Mouse (Mus musculus) forebrain, embryonic 16.5 days (tissue): ENCODE data around the gene Efnb3. TPM values are rescaled to one million over a fixed set of nuclear protein-coding genes. Genes with fewer than 3 reads are reported as not detected.

ENCODE experiments used
- ATAC-seq: fragments of 200-750 bp; cut with Nextera tagmentation; 2 replicates; pipeline ENCODE4 v1.8.0; 2017; ENCODE audit warnings: mild to moderate bottlenecking, moderate library complexity
- H3K27ac ChIP-seq: fragments of 300-500 bp; sonication (generic); 2 replicates; pipeline ENCODE4 v1.5.1; 2014; ENCODE audit warnings: low read length, control low read depth
- H3K27me3 ChIP-seq: fragments of 300-500 bp; sonication (generic); replicated peaks from 2 replicates; pipeline ENCODE4 v1.6.1; 2014; ENCODE audit warnings: low read length; ENCODE audit not compliant: control insufficient read depth, insufficient read depth
- H3K36me3 ChIP-seq: fragments of 300-500 bp; sonication (generic); 2 replicates; pipeline ENCODE4 v1.6.1; 2014; ENCODE audit not compliant: control insufficient read depth, insufficient read depth
- H3K4me1 ChIP-seq: fragments of 300-500 bp; sonication (generic); replicated peaks from 2 replicates; pipeline ENCODE4 v1.6.1; 2014; ENCODE audit warnings: low read length; ENCODE audit not compliant: control insufficient read depth, insufficient read depth
- H3K4me2 ChIP-seq: fragments of 300-500 bp; sonication (generic); 2 replicates; pipeline ENCODE4 v1.6.1; 2014; ENCODE audit warnings: mild to moderate bottlenecking, low read length, control low read depth
- H3K4me3 ChIP-seq: fragments of 300-500 bp; sonication (generic); replicated peaks from 2 replicates; pipeline ENCODE4 v1.5.1; 2014; ENCODE audit warnings: mild to moderate bottlenecking, low read length, control low read depth
- H3K9ac ChIP-seq: fragments of 300-500 bp; sonication (generic); replicated peaks from 2 replicates; pipeline ENCODE4 v1.6.1; 2014; ENCODE audit warnings: low read depth, low read length, control low read depth
- H3K9me3 ChIP-seq: fragments of 300-500 bp; sonication (generic); 2 replicates; pipeline ENCODE4 v1.6.1; 2016; ENCODE audit warnings: low read length; ENCODE audit not compliant: control insufficient read depth
- WGBS: fragments of 180-500 bp; shearing (Covaris S2); extraction: QIAGEN DNeasy Blood & Tissue Kit; methylation state at CpG from one replicate; pipeline ENCODE4 v1.1.7; 2014; 5-methylcytosine and 5-hydroxymethylcytosine counted together
- polyA plus RNA-seq: library from polyadenylated mRNA; unstranded; fragments of >200 nt; fragmentation: Nextera tagmentation; extraction: Ambion mirVana; gene quantifications from 2 replicates; pipeline ENCODE4 v1.2.1, GENCODE M21; 2015

Efnb3 gene
- polyA plus RNA-seq, 1 experiment from 2014 or later: 123 TPM

DNA sequence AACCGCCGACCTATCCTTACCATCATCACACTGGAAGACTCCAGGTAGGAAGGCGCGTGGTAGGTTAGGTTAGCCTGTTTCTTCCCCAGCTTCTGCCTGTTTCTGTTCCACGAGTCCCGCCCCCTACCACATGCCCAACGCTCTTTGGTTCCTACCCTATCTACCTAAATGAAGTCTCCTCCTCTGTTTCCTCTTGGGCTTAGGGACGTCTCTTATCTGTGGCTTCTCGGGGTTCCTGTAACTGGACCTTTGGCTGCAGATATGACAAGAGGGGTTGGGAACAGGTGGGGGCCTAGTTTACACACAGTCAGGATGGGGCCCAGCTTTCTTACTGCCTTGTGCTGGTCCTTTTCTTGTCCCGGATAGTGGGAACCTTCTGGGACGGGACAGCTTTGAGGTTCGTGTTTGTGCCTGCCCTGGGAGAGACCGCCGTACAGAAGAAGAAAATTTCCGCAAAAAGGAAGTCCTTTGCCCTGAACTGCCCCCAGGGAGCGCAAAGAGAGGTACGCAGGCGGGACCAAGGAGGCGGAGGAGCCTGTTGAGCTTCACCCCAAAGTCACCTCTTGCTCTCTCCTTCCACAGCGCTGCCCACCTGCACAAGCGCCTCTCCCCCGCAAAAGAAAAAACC lies 29.3 kb upstream of the Efnb3 start:
- Histone ChIP-seq H3K4me3 (no peak overlapping the region), H3K9ac (no peak overlapping the region), H3K4me1 (peaks cover 6% of the 10 kb centered on the region), H3K27ac (no peak overlapping the region), H3K9me3 (no peaks in the 10 kb centered on the region), H3K4me2 (no peak overlapping the region), H3K36me3 (peaks cover 18% of the 10 kb centered on the region), H3K27me3 (no peaks in the 10 kb centered on the region)
- ATAC-seq: no peak
- WGBS: 92% methylated on average over 22 of the region's 22 CpGs

DNA sequence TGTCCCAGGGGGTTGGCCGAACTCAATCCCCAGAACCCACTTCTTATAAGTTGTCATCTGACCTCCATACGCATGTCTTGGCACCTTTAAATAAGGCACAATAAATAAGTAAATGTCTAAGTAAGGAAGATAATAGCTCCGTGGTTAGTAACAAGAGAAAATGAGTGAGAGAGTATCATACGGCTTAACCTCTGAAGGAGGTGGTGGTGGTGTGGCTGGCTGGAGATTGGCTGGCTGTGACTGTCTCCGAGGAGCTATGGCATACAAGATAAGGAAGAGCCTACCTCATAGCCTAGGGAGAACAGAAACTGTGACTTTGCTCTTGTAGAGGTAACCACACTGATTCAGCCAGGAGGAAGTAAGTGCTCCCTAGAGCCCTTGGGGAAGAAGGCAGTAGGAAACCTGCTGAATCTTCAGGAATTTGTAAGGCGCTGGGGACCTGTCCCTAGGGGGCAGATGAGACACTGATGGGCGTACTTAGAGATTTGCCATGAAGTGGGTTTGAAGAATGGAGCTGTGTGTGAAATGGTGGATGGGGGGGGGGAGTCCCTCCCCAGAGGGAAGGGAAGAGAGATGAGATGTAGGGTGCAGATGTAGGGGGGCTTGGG lies 25.8 kb upstream of the Efnb3 start:
- Histone ChIP-seq H3K9me3 (no peaks in the 10 kb centered on the region), H3K4me1 (peaks cover 9% of the 10 kb centered on the region), H3K36me3 (peaks cover 18% of the 10 kb centered on the region), H3K9ac (no peak overlapping the region), H3K4me2 (no peak overlapping the region), H3K4me3 (no peak overlapping the region), H3K27me3 (no peaks in the 10 kb centered on the region), H3K27ac (no peak overlapping the region)
- WGBS: 81% methylated on average over 7 of the region's 7 CpGs
- ATAC-seq: no peak

DNA sequence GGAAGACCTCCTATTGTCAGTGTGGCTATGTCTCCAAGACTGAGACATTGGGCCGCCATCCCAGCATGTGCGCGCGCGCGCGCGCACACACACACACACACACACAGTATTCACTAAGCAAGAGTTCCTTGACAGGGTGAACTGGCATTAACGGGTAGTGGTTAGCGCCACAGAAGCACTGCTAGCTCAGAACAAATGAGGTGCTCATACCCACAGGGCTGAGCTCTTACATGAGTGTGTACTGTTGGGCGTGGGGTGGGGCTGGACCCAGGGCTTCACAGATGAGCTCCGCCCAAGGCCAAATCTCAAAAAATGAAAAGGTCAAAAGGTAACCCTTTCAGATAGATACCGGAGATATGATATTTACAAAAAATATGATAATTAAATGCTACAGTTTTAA lies 24.9 kb upstream of the Efnb3 start:
- Histone ChIP-seq H3K27me3 (no peaks in the 10 kb centered on the region), H3K36me3 (peaks cover 14% of the 10 kb centered on the region), H3K9me3 (no peaks in the 10 kb centered on the region), H3K4me3 (no peak overlapping the region), H3K4me1 (peaks cover 9% of the 10 kb centered on the region), H3K4me2 (no peak overlapping the region), H3K9ac (no peak overlapping the region), H3K27ac (no peak overlapping the region)
- no peak for ATAC-seq
- WGBS: 94% methylated on average over 13 of the region's 13 CpGs

DNA sequence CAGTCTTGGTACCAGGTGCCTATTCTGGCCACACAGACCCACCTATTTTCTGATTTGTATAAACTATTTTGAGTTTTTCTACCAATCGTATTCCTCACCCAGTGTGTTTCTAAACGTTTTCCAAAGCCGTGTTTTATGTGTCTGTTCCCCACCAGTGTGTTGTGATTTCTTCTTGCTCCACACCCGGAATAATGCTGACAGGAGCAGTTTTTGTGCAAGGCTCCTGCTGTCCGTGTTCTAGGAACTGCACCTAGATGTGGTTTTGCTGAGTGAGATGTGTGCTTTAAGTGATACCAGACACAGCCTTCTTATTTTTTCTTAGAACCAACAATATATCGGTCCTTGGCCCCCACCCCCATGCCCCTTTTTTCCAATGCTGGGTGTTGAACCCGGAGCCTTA lies 24.0 kb upstream of the Efnb3 start:
- Histone ChIP-seq H3K4me2 (no peak overlapping the region), H3K27me3 (no peaks in the 10 kb centered on the region), H3K27ac (no peak overlapping the region), H3K9ac (no peak overlapping the region), H3K4me3 (no peak overlapping the region), H3K4me1 (peaks cover 9% of the 10 kb centered on the region), H3K36me3 (peaks cover 6% of the 10 kb centered on the region; the same call in 1 of the 2 replicates), H3K9me3 (no peaks in the 10 kb centered on the region)
- no peak for ATAC-seq
- 85% methylated on average over 7 of the region's 7 CpGs for WGBS

DNA sequence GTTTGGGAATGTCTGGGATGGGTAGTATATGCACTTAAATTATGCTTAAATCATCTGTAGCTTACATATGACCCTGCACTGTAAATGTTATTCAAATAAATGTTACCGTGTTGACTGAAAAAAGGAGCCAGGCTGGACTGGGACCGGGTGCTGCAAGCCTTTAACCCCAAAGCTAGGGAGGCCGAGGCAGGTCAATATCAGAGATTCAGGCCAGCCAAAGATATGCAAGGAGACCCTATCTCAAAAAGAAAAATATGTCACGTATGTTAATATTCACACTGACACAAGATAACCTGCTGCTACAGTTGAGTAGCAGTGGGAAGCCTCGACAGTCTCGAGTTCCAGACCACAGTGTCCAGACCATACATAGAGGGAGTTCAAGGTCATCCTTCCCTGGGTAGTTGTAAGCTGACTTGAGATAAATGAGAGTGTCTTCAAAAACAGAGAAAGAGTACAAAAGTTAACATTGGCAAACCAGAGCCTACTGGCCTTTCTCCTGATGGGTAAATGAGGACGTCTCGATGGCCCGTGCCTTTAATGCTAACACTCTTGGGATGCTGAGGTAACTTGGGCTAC lies 22.3 kb upstream of the Efnb3 start:
- no peaks in the 10 kb centered on the region for H3K27me3 ChIP-seq
- peaks cover 23% of the 10 kb centered on the region for H3K4me1 ChIP-seq
- H3K9ac ChIP-seq: no peak overlapping the region
- H3K9me3 ChIP-seq: no peaks in the 10 kb centered on the region
- H3K36me3 ChIP-seq: no peaks in the 10 kb centered on the region
- H3K27ac ChIP-seq: no peak overlapping the region
- WGBS: 58% methylated on average over 9 of the region's 9 CpGs
- peak overlapping the region; percentile 65; the same call in 1 of the 2 replicates for H3K4me3 ChIP-seq
- peak overlapping the region; percentile 82 for H3K4me2 ChIP-seq
- ATAC-seq: no peak

DNA sequence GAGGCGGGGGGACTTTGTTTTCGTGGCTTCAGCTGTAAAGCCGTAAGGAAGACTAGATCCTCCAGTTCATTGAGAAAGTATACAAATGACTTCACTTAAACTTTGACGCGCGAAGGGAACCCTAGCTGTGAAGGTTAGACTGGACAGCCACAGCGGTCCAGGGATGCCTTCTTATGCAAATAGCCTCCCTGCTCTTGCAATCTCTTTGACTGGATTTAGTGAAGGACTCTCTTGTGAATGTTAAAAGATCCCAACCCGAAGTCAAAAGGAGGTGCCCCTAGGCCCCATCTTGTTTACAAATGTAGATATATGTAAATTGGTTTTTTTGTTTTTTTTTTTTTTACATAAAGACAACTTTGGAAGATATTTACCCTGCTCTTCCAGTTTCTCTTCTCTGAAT lies 21.8 kb upstream of the Efnb3 start:
- H3K36me3 ChIP-seq: no peaks in the 10 kb centered on the region
- ATAC-seq: no peak
- H3K27me3 ChIP-seq: no peaks in the 10 kb centered on the region
- H3K9me3 ChIP-seq: no peaks in the 10 kb centered on the region
- H3K4me1 ChIP-seq: peaks cover 28% of the 10 kb centered on the region
- peak overlapping the region; percentile 94 for H3K27ac ChIP-seq
- H3K9ac ChIP-seq: peak overlapping the region; percentile 68
- peak overlapping the region; percentile 82 for H3K4me2 ChIP-seq
- H3K4me3 ChIP-seq: peak overlapping the region; percentile 65
- under 1% methylated on average over 8 of the region's 8 CpGs for WGBS

DNA sequence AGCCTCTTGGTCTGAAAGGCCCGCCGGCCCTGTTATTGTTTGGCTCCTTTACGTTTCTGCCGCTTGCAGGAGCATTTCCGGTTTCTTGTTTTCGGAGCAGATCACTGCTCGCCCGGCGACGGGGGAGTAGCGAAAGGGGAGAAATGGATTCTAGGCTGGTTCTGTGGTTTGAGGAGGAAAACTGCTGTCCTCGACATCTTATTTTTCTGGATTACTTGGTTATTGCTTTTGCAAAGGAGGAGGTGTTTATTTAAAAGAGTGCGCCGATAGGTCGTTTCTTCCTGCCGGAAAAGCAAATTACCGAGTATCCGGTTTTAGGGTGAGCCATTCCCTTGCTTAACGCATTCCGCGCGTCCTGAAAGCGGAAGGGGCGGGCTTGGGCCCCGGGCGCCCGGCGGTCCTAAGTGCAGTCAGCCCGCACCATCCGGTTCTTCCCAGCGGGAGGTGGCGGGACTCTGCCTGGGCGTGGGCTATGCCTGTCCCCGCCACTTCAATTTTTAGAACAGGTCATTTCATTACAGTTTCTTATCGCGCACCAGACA lies 21.2 kb upstream of the Efnb3 start:
- ATAC-seq: peak; percentile 85
- Histone ChIP-seq H3K4me2 (peak overlapping the region; percentile 82), H3K27me3 (no peaks in the 10 kb centered on the region), H3K36me3 (no peaks in the 10 kb centered on the region), H3K9ac (peak overlapping the region; percentile 68), H3K9me3 (no peaks in the 10 kb centered on the region), H3K27ac (peak overlapping the region; percentile 94), H3K4me3 (peak overlapping the region; percentile 65), H3K4me1 (peaks cover 33% of the 10 kb centered on the region)
- under 1% methylated on average over 36 of the region's 36 CpGs for WGBS

DNA sequence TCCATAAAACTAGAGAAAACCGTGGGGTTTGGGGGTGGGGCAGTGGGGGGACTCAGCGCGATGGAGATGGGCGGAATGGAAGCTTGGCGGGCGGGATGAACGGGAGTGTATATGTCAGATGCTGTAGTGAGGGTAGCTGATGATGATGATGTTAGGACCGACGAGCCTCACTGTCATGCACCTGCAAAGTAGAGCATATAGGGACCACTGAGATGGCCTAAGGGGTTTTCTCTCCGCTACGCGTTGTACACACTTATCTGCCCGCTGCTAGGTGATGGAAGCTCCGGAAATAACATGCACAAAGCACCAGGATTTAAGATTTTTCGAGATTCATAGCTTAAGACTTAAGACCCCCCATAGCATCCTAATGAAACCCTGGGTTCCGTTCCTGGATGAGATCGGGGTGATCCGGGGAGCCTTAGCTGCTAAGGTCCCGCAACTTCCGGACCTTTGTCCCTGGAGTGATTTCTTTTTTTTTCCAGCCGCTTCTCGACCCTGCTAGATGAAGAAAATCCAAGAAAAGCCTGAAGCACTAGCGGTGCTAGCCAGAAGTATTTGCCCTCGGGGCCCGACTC lies 20.7 kb upstream of the Efnb3 start:
- Histone ChIP-seq H3K9ac (peak overlapping the region; percentile 68), H3K27me3 (no peaks in the 10 kb centered on the region), H3K9me3 (no peaks in the 10 kb centered on the region), H3K4me2 (peak overlapping the region; percentile 66), H3K36me3 (no peaks in the 10 kb centered on the region), H3K4me1 (peaks cover 36% of the 10 kb centered on the region), H3K27ac (peak overlapping the region; percentile 94), H3K4me3 (peak overlapping the region; percentile 65)
- ATAC-seq: no peak
- under 1% methylated on average over 25 of the region's 25 CpGs for WGBS

DNA sequence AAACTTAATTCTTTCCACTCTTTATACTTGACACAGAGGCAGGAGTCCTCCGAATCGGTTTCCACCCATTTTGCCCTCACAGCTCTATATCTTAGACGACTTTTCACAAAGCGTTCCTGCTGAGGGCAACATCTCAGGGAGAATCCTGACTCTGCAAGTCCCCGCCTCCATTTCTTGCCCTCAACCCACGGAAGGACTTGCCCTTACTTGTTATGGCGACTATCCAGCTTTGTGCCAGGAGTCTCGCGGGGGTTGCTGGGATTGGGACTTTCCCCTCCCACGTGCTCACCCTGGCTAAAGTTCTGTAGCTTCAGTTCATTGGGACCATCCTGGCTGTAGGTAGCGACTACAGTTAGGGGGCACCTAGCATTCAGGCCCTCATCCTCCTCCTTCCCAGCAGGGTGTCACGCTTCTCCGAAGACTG lies 20.1 kb upstream of the Efnb3 start, which contains the start of the genes Wrap53 and Trp53:
Gene Wrap53 (minus strand): TSS at position 165 of the 424 bp plus-strand sequence.
Gene Trp53 (plus strand): TSS at position 269 of the 424 bp plus-strand sequence.
- H3K4me3 ChIP-seq: peak within 1 kb of the TSS; percentile 81
- no peaks in the 10 kb centered on the region for H3K36me3 ChIP-seq
- ATAC-seq: peak; percentile 65
- peak within 1 kb of the TSS; percentile 94 for H3K27ac ChIP-seq
- WGBS: 0% methylated on average over 13 of the region's 13 CpGs
- H3K4me1 ChIP-seq: peaks cover 36% of the 10 kb centered on the region
- H3K9me3 ChIP-seq: no peaks in the 10 kb centered on the region
- H3K9ac ChIP-seq: peak within 1 kb of the TSS; percentile 81
- H3K27me3 ChIP-seq: no peaks in the 10 kb centered on the region
- H3K4me2 ChIP-seq: peak within 1 kb of the TSS; percentile 88
